Mouse (Mus musculus) right cerebral cortex, postnatal 10 days (tissue): ENCODE results near the gene Sept10.

Experiments used
- DNase-seq, 2 experiments: peaks; one replicate each; pipeline ENCODE4 v3.0.0; 2021; ENCODE audit warnings: low spot score in 2 of 2

Gene Sept10

DNA sequence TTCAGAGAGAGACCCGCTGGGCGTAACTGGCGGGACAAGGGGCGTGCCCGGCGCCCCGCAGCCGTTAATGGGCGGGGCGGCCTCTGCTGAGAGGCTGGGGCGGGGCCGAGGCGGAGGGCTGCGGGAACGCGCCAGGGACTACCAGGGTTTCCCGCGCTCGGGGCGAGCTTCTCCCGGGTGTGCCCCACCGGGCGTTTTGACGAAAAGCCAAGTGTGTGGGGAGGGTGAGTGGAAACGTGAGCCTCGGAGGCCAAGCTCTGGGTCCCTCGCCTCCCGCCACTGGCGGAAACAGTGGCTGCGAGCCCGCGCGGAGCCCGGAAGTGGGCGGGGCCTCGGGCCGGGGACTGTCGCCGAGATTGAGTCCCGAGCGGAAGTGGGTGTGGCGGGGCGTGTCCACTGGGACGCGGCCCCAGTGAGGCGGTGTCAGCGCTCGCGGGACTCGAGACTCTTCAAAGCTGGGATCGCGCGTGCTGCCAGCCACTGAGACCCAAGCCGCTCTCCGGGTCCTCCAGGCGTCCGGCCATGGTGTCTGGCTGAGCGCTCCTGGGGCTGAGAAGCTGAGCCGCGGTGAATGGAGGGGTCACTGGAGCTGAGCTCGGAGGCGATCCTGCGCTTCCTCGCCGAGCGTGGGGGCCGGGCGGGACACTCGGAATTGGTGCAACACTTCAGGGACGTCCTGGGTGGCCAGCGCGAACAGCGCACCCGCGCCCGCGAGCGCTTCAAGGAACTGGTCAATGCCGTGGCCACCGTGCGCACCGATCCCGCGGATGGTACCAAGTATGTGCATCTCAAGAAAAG, at the start of gene Sept10, which contains the start of gene Sowahc:
TSS of gene Sept10 (minus strand) at position 375 of the 798 bp plus-strand sequence.
TSS of gene Sowahc (plus strand) at position 481 of the 798 bp plus-strand sequence.
- DNase-seq: peak; percentile 97 to 98

DNA sequence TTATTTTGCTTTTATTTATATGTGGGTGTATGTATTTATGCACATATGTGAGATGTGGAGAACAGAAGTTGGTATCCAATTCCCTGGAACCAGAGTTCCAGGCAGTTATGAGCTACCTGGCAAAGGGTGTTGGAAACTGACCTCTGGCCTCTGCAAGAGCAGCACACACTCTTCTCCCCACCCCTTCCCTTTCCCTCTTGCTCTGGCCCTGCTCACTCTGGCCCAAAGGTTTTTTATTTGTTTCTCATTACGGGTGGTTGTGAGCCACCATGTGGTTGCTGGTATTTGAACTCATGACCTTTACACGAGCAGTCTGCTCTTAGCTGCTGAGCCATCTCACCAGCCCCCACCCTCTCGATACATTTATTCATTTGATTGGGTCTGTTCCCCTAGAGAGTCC, 47.1 kb upstream of the Sept10 start:
- DNase-seq: no peak

DNA sequence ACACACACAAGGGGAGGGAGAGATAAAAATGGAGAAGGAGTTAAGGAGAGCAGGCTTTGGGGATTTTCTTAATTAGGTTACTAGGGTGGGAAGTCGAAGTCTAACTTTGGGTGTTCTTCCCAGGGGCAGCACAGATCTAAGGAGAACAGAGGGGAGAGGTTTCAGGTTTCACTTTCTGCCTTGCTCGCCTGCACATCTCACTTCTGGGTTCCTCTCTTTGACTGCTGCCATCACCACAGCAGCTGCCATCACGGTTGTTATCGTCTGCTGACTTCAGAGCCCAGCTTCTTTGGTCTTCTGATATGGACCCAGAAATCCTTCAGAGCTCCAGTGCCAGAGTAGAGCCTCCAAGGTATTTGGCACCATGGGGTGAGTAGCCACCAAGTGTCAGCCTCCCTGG, 46.5 kb upstream of the Sept10 start:
- DNase-seq: no peak

DNA sequence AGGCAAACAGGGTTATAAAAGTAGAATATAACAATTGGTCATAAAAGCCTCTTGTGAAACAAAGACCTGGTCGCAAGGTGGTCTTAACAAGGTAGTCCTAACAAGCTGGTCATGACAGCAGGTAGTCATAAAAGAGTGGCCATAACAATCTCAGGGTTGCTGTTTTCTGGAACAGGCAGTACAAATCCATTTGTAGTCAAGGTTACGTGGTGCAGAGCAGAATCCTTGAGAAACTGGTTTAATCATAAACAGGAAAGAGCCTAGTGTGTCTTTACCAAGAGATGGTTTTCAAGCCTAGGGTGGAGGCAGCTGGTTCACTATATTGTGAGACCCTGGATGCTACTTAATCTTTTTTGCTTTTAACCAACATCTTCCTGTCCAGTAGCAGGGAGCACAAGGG, 45.6 kb upstream of the Sept10 start:
- DNase-seq: no peak

DNA sequence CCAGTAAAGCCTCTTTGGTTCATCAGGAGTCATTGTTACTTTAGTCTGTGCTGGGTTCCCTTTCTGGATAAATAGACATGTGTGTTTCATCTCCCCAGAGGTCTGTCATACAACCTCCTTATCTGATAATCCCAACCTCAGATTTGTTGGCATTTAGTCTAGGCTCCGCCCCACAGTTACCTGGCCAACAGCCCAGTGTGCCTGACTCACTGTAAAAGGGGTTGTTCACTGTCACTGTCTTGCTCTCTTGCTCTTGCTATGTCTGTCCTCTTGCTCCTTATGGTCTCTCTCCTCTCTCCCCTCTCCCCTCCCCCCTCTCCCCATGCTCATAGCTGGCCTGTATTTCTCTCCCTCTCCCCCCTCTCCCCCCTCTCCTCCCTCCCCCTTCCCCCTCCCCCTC, 44.5 kb upstream of the Sept10 start:
- DNase-seq: no peak

DNA sequence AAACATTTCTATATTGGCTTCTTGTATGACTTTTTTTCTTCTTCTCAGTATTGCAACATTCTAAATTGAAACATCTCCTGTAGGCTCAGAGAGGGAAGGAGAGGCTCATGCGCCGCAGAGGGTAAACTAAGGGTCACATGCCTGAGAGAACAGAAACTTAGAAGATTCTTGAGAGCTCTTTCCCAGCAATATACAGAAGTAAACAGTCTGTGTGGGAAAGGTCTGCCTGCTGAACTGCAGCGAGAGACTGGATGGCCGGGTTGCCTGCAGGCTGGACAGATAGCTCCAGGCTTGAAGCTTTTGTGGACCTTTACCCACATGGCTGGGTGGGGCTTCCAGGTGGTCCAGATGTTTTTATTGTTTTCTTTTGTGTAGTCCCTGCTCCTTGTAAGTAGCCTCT, 44.0 kb upstream of the Sept10 start:
- no peak for DNase-seq

DNA sequence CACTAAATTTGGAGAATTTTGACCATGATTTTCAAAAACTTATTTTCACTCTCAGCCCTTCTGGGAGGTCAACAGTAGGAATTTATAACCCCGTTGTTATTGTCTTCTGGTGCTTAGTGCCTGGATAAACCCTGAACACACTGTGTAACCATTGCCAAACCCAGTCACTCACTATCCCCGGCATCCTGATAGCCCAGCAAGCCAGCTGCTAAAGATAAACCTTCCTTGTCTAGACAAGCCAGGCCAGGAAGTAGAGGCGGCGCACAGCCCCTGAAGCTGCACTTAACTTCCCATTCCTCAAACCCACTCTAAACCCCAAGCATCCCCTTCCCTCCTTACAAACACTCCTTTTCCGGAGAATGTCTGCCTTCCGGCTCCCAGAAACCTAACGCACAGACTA, 43.4 kb upstream of the Sept10 start:
- peak in 1 of 2 experiments; percentile 38 for DNase-seq

DNA sequence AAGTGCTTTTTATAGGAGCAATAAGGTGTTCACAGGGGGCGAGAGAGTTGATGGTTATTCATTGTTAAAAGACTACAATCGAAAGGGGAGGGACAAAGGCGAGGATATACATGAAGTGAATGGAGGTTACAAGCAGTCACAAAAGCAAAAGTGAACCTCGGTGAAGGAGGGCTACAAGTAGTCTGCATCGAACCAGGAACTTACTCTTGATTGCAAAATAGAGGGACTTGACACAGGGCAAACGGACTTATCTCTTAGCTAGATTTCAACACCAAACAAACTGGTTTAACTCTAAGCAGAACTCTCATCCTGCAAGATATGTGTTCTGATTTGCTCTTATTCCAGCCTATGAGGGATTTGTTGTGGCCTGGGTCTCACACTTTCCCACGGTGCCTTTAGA, 41.3 kb upstream of the Sept10 start:
- no peak for DNase-seq

DNA sequence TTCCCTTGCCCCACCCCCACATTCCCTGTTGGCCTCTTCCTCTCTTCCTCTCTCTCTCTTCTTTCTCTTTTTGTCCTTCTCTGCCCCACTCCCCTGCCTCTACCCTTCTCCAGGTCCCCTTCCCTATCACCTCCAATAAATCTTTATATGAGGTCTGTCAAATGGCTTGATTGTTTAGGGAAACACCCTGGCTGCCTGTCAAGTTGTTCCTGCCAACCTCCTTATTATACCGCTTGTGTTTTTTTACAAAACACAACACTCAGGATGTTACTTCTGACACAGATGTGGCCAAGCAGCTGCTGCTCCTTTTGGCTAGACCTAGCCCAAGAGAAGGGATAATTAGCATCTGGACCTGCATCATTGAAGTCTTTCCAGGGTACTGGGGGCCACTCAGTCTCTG, 40.4 kb upstream of the Sept10 start:
- no peak for DNase-seq

DNA sequence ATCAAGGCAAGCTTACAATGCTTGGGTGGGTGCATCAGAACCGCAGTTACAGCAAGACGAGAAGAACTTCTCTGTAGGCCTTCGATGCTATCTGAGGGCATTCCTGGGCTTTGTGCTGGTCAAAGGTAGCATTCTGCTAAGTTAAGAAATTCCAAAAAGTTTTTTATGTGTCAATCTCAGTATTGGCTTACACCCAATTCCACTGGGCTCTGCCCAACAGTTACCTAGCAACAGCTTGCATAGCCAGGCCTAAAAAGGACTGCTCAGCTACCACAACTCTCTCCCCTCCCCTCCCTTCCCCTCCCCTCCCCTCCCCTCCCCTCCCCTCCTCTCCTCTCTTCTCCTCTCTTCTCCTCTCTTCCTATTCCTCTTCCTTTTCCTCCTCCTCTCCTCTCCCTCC, 40.0 kb upstream of the Sept10 start:
- DNase-seq: peak; percentile 42 to 49

DNA sequence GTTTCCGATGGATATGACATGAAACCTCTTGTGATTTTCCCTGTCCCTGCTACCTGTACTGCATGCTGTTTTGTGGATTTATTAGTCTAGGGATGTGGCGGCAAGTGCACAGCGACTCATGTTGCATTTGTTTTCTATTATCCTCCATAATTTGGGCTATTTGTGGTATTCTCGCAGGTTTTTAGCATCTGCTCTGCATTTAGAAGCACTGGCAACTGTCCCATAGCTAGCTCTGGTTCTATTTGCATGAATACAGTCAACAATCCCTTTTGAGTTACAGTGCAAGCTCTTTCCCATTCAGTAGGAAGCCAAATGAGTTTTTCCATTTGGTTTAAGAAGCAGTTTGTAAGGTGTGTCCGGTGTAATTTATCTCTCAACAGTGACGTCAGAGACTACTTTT, 37.9 kb upstream of the Sept10 start:
- DNase-seq: no peak

DNA sequence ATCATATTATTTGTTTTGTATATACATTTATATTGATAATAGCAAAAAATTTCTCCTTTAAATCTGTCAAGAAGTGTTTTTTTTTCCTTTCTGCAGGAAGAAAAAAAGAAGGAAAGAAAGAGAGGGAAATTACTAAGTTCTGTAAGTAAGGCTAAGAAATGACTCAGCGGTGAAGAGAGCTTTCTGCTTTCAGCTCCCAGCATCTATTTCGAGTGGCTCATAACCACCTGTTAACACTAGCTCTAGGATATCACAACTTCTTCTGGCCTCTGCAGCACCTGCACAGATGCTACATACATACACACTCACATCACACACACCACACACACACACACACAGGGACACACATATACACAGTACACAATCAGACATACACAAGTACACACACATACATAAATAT, 34.9 kb upstream of the Sept10 start:
- DNase-seq: no peak

DNA sequence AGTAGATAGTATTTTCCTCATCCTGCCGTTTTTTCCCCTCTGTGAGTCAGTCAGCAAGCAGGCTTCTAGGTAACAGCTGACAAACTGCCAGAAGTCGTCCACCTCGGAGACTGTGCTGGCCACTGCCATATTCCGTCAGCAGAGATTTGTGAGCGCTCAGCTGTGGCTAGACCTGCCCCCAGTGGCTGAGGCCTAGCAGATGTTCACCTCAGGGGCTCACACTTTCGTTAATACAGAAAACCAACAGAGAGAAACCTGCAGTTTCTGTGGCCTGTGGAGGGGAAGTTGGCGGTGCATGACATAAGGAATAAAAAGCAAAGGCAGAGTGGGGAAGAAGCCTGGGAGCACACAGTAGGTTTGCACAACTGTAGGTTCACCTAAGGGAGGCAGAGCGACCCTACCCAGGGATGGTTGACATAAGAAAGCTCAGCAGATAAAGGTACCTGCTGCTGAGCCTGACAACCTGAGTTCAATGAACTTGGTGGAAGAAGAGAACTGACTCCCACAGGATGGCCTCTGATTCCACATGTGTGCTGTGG, 32.0 kb upstream of the Sept10 start:
- no peak for DNase-seq

DNA sequence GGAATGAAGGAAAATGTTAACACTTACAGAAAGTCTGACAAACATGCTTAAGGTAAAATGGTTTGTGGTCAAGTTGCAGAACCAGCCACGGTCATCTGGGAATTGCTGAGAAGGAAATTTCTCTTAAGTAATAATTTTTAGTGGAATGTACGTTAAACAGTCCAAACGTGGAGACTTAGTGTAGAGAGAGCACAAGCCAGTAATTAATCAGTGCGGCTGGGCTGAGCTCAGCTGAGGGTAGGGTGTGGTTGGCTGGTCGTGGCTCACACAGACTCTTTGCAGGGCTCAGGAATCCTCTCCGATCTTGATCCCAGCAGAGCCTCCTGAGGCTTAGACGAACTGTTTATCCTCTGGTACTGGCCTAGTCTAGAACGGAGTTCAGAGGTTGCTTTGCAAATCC, 30.7 kb upstream of the Sept10 start:
- no peak for DNase-seq

DNA sequence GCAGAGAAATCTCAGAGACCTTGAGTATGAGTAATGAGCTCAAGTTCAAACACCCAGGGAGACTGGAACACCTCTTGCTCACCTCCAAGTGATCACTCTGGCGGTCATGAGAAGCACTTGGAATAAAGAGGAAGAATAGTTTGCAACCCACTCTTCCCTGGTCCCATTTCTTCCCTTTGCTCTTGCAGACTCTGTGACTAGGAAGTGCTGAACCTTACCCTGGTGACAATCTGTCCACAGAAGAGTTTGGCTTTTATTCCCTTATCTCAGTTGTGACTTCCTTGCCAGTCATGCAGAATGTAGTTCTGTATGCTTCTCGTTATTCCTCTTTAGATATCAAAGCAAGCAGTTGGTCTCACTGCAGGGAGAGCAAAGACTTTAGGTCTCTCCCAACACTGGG, 30.3 kb upstream of the Sept10 start:
- no peak for DNase-seq

DNA sequence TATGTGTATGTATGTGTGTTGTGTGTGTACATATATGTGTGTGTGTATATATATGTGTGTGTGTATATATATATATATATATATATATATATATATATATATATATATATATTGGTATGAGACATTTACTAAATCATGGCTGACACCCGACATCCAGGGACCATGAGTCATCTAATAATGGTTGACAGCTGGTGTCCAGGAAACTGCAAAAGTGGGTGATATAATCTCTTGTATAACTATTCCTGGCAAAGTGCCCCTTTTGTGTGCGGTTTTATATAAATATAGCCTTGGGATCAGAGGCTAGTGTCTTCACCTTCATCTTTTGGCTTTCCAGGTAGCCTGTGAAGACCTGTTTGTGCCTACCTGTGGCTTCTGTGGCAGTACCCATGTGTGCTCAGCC, 29.0 kb upstream of the Sept10 start:
- DNase-seq: no peak

DNA sequence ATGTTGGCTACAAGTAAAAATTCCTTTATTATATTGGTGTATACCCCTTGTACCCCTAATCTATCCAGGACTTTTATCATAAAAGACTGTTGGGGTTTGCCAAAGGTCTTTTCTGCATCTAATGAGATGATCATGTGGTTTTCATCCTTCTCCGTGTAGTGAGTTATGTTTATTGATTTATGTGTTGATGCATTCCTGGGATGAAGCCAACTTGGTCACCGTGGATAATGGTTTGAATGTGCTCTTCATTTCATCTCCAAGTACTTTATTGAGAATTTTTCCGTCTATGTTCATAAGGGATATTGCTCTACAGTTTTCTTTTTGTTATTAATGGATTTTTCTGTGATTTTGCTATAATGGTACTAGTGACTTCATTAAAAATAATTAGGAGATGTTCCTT, 27.9 kb upstream of the Sept10 start:
- DNase-seq: no peak

DNA sequence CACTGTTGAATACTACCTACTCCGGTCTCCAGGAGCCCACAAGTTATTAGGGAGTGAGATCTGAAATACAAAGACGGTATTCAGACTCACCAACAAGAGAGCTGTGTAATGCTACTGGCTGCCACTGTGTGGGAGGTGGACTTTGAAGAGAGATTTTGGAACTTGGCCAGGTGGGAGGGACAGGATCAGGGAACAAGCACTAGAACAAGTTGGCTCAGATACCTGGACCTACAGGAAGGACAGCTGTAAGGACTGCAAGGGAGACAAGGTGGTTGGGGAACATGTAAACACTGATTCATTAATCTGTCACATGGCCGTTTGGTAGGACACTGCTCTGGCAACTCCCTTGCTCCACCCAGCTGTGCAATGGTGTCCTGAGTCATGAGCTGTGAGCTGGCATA, 19.5 kb upstream of the Sept10 start:
- DNase-seq: no peak

DNA sequence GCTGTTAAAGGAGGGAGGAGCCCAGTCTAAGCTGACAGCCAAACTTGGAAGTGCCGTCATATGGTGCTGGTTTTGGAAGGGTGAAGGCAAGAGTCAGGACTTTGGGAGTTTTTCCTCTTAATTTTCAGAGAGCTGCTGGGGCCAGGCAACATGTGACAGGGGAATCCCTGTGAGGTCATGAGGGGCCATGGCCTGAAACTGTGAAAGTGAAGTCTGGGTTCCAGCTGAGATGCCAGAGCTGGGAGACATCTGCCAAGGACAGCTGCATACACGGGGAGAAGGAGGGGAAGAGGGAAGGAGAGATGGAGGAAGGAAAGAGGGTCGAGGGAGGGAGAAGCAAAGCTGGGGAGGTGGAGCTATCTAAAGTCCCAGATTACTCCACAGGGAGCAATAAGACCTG, 16.1 kb upstream of the Sept10 start:
- no peak for DNase-seq

DNA sequence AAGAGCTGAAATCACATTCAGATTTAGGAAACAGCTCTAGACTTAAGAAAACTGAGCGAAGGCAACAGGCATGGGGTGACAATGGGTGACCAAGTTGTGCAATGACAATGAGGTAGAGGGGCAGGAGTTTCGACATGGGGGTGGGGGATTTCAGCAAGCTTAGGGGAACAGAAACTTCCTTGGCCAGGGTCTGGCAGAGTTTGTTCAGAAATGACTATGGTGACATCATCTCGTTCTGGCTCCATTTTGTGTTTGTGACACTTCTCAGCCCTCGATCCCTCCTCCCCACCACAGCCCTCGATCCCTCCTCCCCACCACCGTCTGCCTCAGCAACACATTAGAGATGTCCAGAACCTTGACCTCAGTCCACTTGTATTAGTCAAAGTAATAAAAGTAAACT, 14.8 kb upstream of the Sept10 start:
- no peak for DNase-seq

DNA sequence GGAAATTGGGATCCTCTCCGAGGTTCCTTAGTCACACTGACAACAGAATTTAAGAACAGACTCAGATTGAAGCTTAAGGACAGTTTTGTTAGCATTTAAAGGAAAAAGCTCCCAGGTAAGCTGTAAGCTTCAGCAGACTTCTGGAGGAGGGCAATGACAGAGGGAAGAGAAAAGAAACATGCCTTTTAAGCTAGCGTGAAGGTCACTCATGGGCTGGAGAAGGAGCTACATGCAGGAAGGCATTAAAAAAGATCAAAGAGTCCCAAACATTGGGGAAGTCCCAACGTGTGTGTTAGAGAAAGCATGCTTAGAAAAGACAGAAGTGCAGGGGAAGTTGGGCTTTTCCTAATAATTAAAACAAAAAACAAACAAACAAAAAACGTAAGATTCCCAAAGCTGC, 14.2 kb upstream of the Sept10 start:
- DNase-seq: no peak

DNA sequence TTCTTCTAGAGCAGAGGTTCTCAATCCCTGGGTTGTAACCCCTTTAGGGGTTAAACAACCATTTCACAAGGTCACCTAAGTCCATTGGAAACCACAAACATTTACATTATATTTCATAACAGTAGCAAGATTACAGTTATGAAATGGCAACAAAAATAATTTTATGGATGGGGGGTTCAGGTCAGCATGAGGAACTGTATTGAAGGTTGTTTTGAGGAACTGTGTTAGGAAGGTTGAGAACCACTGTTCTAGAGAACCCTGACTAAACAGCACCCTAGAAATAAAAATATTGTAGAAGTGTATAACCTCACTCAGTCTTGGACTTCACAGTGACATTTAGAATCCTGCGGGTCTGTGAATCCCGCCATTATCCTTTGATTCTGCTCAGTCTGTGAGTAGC, 13.6 kb upstream of the Sept10 start:
- no peak for DNase-seq

DNA sequence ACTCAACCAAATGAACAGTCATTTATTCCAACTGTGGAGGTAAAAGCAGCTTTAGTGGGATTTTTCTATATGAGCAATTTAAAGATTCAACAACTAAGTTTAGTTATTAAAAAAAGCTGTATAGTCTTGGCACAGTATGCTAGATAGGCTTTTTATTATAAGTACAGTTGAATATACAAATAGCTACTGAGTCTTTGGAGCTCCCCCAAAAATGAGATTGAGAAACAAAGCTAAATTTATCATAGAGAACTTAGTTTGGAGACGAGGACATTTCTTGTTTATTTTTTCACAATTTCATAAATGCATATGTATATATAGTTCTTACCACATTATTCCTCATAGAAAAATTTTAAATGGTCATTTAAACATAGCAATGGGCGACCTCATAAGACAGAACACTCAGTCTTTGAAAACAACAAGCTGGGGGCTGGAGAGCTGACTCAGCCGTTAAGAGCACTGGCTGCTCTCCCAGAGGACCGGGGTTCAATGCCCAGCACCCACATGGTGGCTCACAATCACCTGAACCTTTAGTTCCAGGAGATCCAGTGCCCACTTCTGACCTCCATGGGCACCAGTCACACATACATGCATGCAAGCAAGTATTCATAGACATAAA, 7.7 kb upstream of the Sept10 start:
- DNase-seq: no peak
